Mouse (Mus musculus) embryonic fibroblast, embryonic 13.5 days (primary cell): ENCODE measurements around the gene Pla1a. TPM values are rescaled to one million over a fixed set of nuclear protein-coding genes. Genes with fewer than 3 reads are reported as not detected.

Source experiments
- H3K27ac ChIP-seq: 2 replicates; pipeline ENCODE4 v1.5.1; 2012; ENCODE audit warnings: low read length, control low read depth, inconsistent platforms; ENCODE audit not compliant: insufficient read depth
- H3K4me1 ChIP-seq: 2 replicates; pipeline ENCODE4 v1.6.1; 2011; ENCODE audit warnings: low read length; ENCODE audit not compliant: control insufficient read depth, insufficient read depth
- H3K4me3 ChIP-seq: 2 replicates; pipeline ENCODE4 v1.5.1; 2011; ENCODE audit warnings: mild to moderate bottlenecking, control low read depth, low read length; ENCODE audit not compliant: insufficient read depth
- CTCF ChIP-seq: IDR thresholded peaks from 2 replicates; pipeline ENCODE4 v1.5.1; 2011; ENCODE audit warnings: mild to moderate bottlenecking, control low read depth, low read length, moderate library complexity, borderline replicate concordance; ENCODE audit not compliant: insufficient read depth
- POLR2A ChIP-seq: IDR thresholded peaks from 2 replicates; pipeline ENCODE4 v1.6.1; 2011; ENCODE audit warnings: low read depth, mild to moderate bottlenecking, control low read depth, low read length, moderate library complexity
- polyA plus RNA-seq: library from polyadenylated mRNA; stranded (reverse); fragments of >200 nt; gene quantifications from 2 replicates; pipeline ENCODE4 v1.2.4, GENCODE M21; 2011; ENCODE audit warnings: low read depth; ENCODE audit not compliant: missing spikeins, insufficient read length

The Pla1a gene
- polyA plus RNA-seq, 1 experiment: 1.2 TPM

GRCm38 (mm10) chr16:38440403-38440802 lies 7.5 kb upstream of the Pla1a start:
- H3K27ac ChIP-seq: no peak overlapping the region
- no peaks in the 10 kb centered on the region for H3K4me1 ChIP-seq
- no peak overlapping the region for H3K4me3 ChIP-seq
- no peak for TF ChIP-seq POLR2A
- TF ChIP-seq CTCF: no peak

DNA sequence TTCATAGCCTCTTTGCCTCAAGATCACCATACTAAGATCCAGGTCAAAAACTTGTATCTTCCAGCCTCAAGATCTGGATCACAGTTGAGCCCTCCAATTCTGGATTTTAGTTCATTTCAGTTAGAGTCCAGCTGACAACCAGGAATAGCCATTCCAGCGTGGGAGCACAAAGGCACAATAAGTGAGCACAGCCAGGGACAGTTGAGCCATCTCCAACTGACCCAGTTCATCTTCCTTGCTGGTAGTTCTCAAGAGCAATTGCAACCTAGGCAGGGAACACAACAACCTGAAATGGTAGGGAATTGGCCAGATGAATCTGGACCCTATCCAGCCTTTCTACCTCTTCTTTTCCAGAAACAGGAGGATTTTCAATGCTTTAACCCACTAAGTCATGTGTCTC lies 6.2 kb upstream of the Pla1a start:
- no peak overlapping the region for H3K4me3 ChIP-seq
- TF ChIP-seq CTCF (no peak), POLR2A (no peak)
- no peaks in the 10 kb centered on the region for H3K4me1 ChIP-seq
- H3K27ac ChIP-seq: no peak overlapping the region

DNA sequence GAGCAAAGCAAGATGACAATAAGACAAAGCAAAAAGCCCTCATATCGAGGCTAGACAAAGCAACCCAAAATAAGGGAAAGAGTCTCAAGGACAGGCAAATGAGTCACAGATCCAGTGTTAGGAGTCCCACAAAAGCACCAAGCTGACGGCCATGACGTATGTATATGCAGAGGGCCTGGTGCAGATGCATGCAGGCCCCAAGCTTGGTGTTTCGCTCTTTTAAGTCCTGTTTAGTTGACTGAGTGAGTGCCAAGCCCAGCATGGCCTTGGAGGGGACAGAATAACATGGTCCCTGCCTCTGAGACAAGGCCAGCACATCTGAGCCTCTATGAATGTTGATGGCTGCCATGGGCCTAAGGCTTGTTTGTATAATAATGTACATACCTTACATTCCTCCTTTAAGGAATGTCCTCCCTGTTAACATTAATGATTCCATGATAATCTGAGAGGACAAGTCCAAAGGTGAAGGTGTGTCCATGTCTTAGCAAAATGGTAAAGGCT lies 1.4 kb upstream of the Pla1a start:
- no peak overlapping the region for H3K27ac ChIP-seq
- no peak for TF ChIP-seq POLR2A
- TF ChIP-seq CTCF: no peak

GRCm38 (mm10) chr16:38433514-38433913 lies 569 bp upstream of the Pla1a start:
- H3K4me1 ChIP-seq: peaks cover 3% of the 10 kb centered on the region; the same call in 1 of the 2 replicates
- H3K27ac ChIP-seq: no peak overlapping the region; the same call in 1 of the 2 replicates
- TF ChIP-seq CTCF (no peak), POLR2A (no peak)
- H3K4me3 ChIP-seq: no peak overlapping the region

More for the DNA sequence above, 1.4 kb upstream of the Pla1a start:
- Histone ChIP-seq H3K4me3 (no peak overlapping the region), H3K4me1 (peaks cover 3% of the 10 kb centered on the region; the same call in 1 of the 2 replicates)

DNA sequence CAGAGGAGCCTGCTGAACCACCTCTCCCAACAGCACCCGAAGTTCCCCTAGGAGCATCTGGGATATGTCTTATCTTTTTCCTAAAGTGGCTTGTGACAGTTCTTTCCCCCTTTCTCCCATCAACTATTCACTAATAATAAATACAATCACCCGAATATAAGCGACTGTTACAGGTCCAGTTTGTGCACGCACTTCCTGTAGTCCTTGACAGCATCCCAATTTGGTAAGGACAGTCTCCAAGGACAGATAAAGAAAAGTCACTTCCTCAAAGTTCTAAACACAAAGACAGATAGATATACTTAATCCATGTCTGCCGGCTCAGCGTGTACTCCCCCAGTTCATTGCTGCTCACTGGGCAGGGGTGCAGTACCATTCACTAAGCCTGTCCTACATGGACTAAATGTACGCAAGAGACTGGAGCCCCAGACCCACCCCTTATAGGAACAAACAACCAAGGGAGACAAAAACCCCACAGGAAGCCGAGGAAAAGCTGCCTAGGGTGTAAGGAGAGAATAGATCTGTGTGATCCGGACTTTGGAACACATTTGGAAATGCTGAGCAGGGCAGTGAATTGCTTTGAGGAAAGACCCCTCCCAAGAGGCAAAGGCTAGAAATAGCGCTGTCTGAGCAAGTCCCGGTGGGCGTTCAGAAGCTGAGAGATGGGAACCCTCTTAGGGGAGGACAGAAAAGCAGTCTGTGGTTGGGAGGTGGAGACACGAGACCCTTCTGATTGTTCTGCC lies 1.3 kb downstream of the Pla1a start:
- no peak overlapping the region for H3K4me3 ChIP-seq

DNA sequence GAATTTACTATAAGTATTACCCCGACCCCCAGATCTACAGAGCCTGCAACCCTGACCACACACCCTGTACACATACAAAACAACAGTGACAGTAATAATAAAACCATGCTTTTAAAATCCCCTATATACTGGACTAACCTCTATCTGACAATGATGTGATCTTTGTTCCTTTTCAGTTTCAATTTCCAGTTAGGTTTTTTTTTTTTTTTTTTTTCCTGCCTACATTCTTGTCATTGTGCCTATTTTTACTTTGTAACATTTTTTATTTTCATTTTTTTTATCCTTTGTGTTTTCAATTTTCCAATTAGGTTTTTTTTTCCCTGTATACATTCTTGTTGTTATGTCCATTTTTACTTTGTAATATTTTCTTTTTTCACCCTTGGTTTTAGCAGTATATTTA lies 7.1 kb downstream of the Pla1a start:
- Histone ChIP-seq H3K4me1 (peaks cover 5% of the 10 kb centered on the region), H3K4me3 (no peak overlapping the region), H3K27ac (no peak overlapping the region)
- TF ChIP-seq POLR2A (no peak), CTCF (no peak)

More for the DNA sequence above, 1.3 kb downstream of the Pla1a start:
- H3K4me1 ChIP-seq: peaks cover 3% of the 10 kb centered on the region; the same call in 1 of the 2 replicates
- H3K27ac ChIP-seq: no peak overlapping the region
- no peak for TF ChIP-seq CTCF
- no peak for TF ChIP-seq POLR2A

DNA sequence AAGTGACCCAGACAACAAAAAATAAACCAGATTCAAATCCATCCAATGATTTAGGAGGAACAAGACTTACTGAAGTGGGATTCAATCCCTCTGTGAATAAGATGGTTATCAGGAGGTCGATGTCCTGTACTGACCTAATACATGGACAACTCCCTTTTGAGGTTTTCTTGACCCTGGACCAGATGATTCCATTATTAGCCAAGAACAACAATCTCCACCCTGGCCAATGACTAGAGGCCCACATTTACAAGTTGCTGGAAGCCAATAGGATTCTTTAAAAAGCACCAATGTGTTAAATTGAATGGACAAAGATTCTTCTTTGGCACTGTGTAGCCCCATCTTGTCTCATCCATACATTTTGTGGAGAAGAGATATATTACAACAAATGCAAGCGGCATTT lies 7.6 kb downstream of the Pla1a start:
- TF ChIP-seq POLR2A: no peak
- H3K4me3 ChIP-seq: no peak overlapping the region
- H3K27ac ChIP-seq: no peak overlapping the region
- peaks cover 5% of the 10 kb centered on the region for H3K4me1 ChIP-seq

DNA sequence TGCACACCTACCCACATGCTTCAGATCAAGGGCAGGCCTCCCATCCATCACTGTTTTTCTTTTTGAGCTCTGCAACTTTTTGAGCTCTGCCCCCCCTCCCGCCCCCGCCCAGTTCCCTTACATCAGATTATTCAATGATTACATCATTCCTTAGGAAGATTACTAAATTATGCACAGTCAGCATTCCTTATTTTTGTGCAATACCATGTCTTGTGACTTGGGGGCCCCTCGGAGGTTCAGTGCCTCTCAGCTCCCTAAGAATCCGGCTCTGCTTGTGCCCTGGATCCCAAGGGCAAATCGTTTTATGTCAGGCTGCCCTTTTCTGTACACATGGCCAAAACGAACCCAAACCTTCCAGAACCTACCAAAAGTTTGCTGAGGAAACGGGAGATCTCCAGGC lies 18.0 kb downstream of the Pla1a start:
- TF ChIP-seq POLR2A (no peak), CTCF (no peak)
- Histone ChIP-seq H3K4me1 (no peaks in the 10 kb centered on the region; the same call in 1 of the 2 replicates), H3K27ac (no peak overlapping the region), H3K4me3 (no peak overlapping the region)

- Histone ChIP-seq H3K27ac (no peak overlapping the region), H3K4me3 (no peak overlapping the region), H3K4me1 (no peaks in the 10 kb centered on the region)
- TF ChIP-seq CTCF (no peak), POLR2A (no peak)
Observed at GRCm38 (mm10) chr16:38408416-38408815, 24.5 kb downstream of the Pla1a start.

DNA sequence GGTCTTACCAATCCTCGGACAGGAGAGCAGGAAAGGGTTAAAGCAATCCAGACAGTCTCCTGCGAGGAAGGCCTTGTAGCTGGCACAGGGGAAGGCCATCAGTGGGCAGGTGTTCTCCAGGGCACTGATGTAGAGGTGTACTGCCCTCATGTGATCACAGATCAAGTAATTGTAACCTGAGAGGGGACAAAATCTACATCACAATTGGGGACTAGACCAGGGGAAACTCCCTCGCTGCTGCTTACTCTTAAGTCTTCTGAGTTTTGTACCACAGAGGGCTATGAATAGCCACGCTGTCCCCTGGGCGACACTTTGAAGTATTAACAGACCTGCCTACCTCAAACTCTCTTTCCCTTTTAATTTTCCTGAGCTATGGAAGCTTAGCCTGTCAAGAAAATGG lies 25.4 kb downstream of the Pla1a start:
- Histone ChIP-seq H3K4me1 (no peaks in the 10 kb centered on the region), H3K27ac (no peak overlapping the region), H3K4me3 (no peak overlapping the region)
- TF ChIP-seq CTCF: no peak
- no peak for TF ChIP-seq POLR2A

GRCm38 (mm10) chr16:38406708-38407107 lies 26.2 kb downstream of the Pla1a start:
- no peak for TF ChIP-seq POLR2A
- TF ChIP-seq CTCF: no peak
- Histone ChIP-seq H3K4me3 (no peak overlapping the region), H3K4me1 (no peaks in the 10 kb centered on the region), H3K27ac (no peak overlapping the region)
